In the genomic region with DNA sequence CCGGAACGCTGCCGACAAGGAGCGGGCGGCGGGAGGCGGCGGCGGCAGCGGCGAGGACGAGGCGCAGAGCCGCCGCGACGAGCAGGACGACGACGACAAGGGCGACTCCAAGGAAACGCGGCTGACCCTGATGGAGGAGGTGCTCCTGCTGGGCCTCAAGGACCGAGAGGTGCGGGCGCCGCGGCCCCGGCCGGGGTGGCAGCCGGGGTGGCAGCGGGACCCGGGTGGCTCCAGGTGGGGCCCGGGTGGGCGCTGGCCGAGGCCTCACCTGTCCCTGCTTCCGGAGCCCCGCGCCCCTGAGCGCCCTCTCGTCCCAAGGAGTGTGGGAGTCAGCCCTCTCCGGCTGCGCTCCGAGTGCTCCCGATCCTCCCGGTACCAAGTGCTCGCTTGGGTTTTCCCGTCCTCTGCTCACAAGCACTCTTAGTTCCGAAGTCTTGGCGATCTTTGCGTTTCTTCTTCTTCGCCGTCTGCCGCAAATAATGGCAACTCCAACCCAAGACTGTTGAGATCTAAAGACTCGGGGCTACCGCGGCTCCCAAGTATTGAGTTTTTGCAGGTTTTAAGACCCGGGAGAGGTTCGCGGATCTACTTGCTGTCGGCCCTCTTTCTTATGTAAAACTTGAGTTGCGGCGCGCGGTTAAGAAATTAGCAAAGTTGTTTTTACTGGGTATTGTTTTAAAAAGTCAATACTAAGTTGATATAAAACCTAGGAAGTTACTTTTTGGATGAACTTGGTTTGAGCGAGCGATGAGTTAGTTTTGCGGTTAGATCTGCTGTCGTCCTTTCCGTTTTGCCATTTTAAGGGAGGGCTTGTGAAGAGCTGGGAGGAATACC, we compare ENCODE assay signal across 8 mouse cellular contexts. TPM values are rescaled to one million over a fixed set of nuclear protein-coding genes. Genes with fewer than 3 reads are reported as not detected.
DNase-seq lines count a peak whose midpoint lies in the region; ATAC-seq and TF ChIP-seq lines count a peak whose summit lies in the region.

Gene 1810049J17Rik (minus strand): TSS at position 112 of the 834 bp plus-strand sequence.

- peaks cover 4 to 22% of the 10 kb centered on the region in 2 experiments for H3K36me3 ChIP-seq in CH12.LX (replicated peaks in 1 of 2; ENCODE audit: control insufficient read depth in 1 of 2, insufficient read depth in 1 of 2, low read length in 1 of 2)
- H3K36me3 ChIP-seq in heart, embryonic 16.5 days (ENCODE audit: control insufficient read depth, insufficient read depth): peaks cover 3% of the 10 kb centered on the region; the same call in 1 of the 2 replicates
- no peaks in the 10 kb centered on the region for H3K36me3 ChIP-seq in lung, postnatal 0 days (ENCODE audit: insufficient read depth, low read length)

- TF ChIP-seq EP300 in CH12.LX (IDR thresholded peaks at IDR 0.05; ENCODE audit: low read length): no peak
- no peak for TF ChIP-seq EP300 in lung, postnatal 0 days (IDR thresholded peaks at IDR 0.05)

- TF ChIP-seq CTCF in CH12.LX (conservative IDR thresholded peaks at IDR 0.05 in 1 of 2, IDR thresholded peaks at IDR 0.05 in 1 of 2; ENCODE audit: low read depth in 2 of 2, low read length in 2 of 2): no peak
- no peak for TF ChIP-seq CTCF in embryonic fibroblast, embryonic 13.5 days (IDR thresholded peaks at IDR 0.05; ENCODE audit: borderline replicate concordance, insufficient read depth, low read length)
- TF ChIP-seq CTCF in lung, postnatal 0 days (IDR thresholded peaks at IDR 0.05): no peak

- dilution Hi-C loops in CH12.LX (cut with MboI; ENCODE audit: extremely low pct_ligation_motif_present, extremely low pct_unique_long_range_greater_than_20kb, low sequenced_read_pairs): no loop called here

- ATAC-seq in heart, embryonic 16.5 days (replicated peaks; ENCODE audit: extremely low read depth, insufficient read depth, low FRiP score): peak; percentile 12; the same call in 1 of the 2 replicates
- ATAC-seq in lung, postnatal 0 days: peak; percentile 39

- H3K27me3 ChIP-seq in CH12.LX (replicated peaks): peaks cover 21% of the 10 kb centered on the region
- no peaks in the 10 kb centered on the region for H3K27me3 ChIP-seq in heart, embryonic 16.5 days (ENCODE audit: control insufficient read depth, insufficient read depth, low read length)
- no peaks in the 10 kb centered on the region for H3K27me3 ChIP-seq in lung, postnatal 0 days (replicated peaks; ENCODE audit: insufficient read depth, low read length)

- in situ Hi-C loops in CH12.LX (cut with MboI; ENCODE audit: low pct_ligation_motif_present, low pct_unique_long_range_greater_than_20kb, low sequenced_read_pairs): no loop called here

- peak within 1 kb of the TSS; percentile 69 for H3K27ac ChIP-seq in CH12.LX (ENCODE audit: insufficient read depth, low read depth)
- peak within 1 kb of the TSS; percentile 71 for H3K27ac ChIP-seq in embryonic fibroblast, embryonic 13.5 days (ENCODE audit: insufficient read depth, low read length)
- H3K27ac ChIP-seq in heart, embryonic 16.5 days (ENCODE audit: low read length): peak within 1 kb of the TSS; percentile 93
- peak within 1 kb of the TSS; percentile 95 for H3K27ac ChIP-seq in lung, postnatal 0 days (ENCODE audit: low read length)

- TF ChIP-seq RAD21 in CH12.LX (IDR thresholded peaks at IDR 0.05; ENCODE audit: low read depth, low read length): no peak

- peak within 1 kb of the TSS; percentile 75 to 100 (median 96) for H3K4me3 ChIP-seq in CH12.LX (replicated peaks in 1 of 3; ENCODE audit: low read depth in 2 of 3, low read length in 2 of 3, poor library complexity in 1 of 3)
- peak within 1 kb of the TSS; percentile 100 for H3K4me3 ChIP-seq in embryonic fibroblast, embryonic 13.5 days (ENCODE audit: insufficient read depth, low read length)
- H3K4me3 ChIP-seq in heart, embryonic 16.5 days (ENCODE audit: low read length): peak within 1 kb of the TSS; percentile 77
- peak within 1 kb of the TSS; percentile 93 for H3K4me3 ChIP-seq in lung, postnatal 0 days (ENCODE audit: low read depth, low read length)

- H3K4me1 ChIP-seq in CH12.LX (ENCODE audit: control insufficient read depth in 1 of 2, insufficient read depth in 2 of 2): peaks cover 6 to 35% of the 10 kb centered on the region in 2 experiments; a peak in 3 of 4 replicates
- H3K4me1 ChIP-seq in embryonic fibroblast, embryonic 13.5 days (ENCODE audit: control insufficient read depth, insufficient read depth, low read length): peaks cover 5% of the 10 kb centered on the region; the same call in 1 of the 2 replicates
- peaks cover 14% of the 10 kb centered on the region for H3K4me1 ChIP-seq in heart, embryonic 16.5 days (ENCODE audit: control insufficient read depth, insufficient read depth, low read length)
- peaks cover 4% of the 10 kb centered on the region; the same call in 1 of the 2 replicates for H3K4me1 ChIP-seq in lung, postnatal 0 days (ENCODE audit: insufficient read depth, low read depth, low read length)

- WGBS in heart, embryonic 16.5 days: under 1% methylated on average over 67 of the region's 70 CpGs
- WGBS in lung, postnatal 0 days: under 1% methylated on average over 70 of the region's 70 CpGs

- TF ChIP-seq POLR2A in CH12.LX (IDR thresholded peaks at IDR 0.05; ENCODE audit: low read depth, low read length): no peak
- 0 out of 2 replicates have a peak, but pooled peaks have one; percentile 13 for TF ChIP-seq POLR2A in embryonic fibroblast, embryonic 13.5 days (IDR thresholded peaks at IDR 0.05; ENCODE audit: low read depth, low read length)

- H3K9me3 ChIP-seq in CH12.LX (replicated peaks; ENCODE audit: low read length): no peaks in the 10 kb centered on the region
- H3K9me3 ChIP-seq in heart, embryonic 16.5 days (replicated peaks; ENCODE audit: control insufficient read depth, low read length): no peaks in the 10 kb centered on the region
- H3K9me3 ChIP-seq in lung, postnatal 0 days (ENCODE audit: low read length): no peaks in the 10 kb centered on the region

- H3K79me2 ChIP-seq in CH12.LX (replicated peaks; ENCODE audit: control insufficient read depth, extremely low read depth, insufficient read depth, poor library complexity, severe bottlenecking): peaks cover 50% of the 10 kb centered on the region

- DNase-seq in CH12.LX (ENCODE audit: extremely low read depth): peak; percentile 52
- peak; percentile 52 to 60 for DNase-seq in adrenal gland, adult 18-20 months (ENCODE audit: low spot score in 2 of 2)
- peak; percentile 64 for DNase-seq in kidney, postnatal 10 days
- DNase-seq in lung, postnatal 0 days (ENCODE audit: low spot score): peak; percentile 65
- peak; percentile 61 for DNase-seq in ovary, postnatal 36 days (ENCODE audit: low spot score)
- peak; percentile 50 for DNase-seq in urinary bladder, adult 2 months (ENCODE audit: low spot score)

- H3K9ac ChIP-seq in CH12.LX (ENCODE audit: insufficient read depth, low read depth): peak within 1 kb of the TSS; percentile 97
- peak within 1 kb of the TSS; percentile 93 for H3K9ac ChIP-seq in heart, embryonic 16.5 days (ENCODE audit: low read length)
- peak within 1 kb of the TSS; percentile 84 for H3K9ac ChIP-seq in lung, postnatal 0 days (replicated peaks; ENCODE audit: low read depth)

- H3K4me2 ChIP-seq in CH12.LX (ENCODE audit: insufficient read depth, low read depth, poor library complexity, severe bottlenecking): peak within 1 kb of the TSS; percentile 98
- H3K4me2 ChIP-seq in heart, embryonic 16.5 days (ENCODE audit: low read depth, low read length): peak within 1 kb of the TSS; percentile 91
- peak within 1 kb of the TSS; percentile 75 for H3K4me2 ChIP-seq in lung, postnatal 0 days (replicated peaks; ENCODE audit: low read depth, low read length)

TF ChIP-seq in CH12.LX, 34 proteins besides CTCF, POLR2A, EP300 and RAD21:
- TF ChIP-seq KAT2A (IDR thresholded peaks at IDR 0.05; ENCODE audit: insufficient replicate concordance, low read length): 0 out of 2 replicates have a peak, but pooled peaks have one; percentile 10
- TF ChIP-seq TBP (conservative IDR thresholded peaks at IDR 0.05; ENCODE audit: low read depth, low read length): no peak

RNA-seq across cellular contexts. Expression of gene 1810049J17Rik, which starts in this region (rescaled TPM):
- total RNA-seq in CH12.LX (2012; rRNA removed) (17.6 and 21.5 TPM in 2 replicates), CH12.LX (2014; rRNA removed) (not detected in 2 replicates)
- polyA plus RNA-seq in CH12.LX (2012; ENCODE audit: insufficient read length, low read depth): 0.74 TPM in 1 of 2 replicates, not detected in the other
- 1 to 10 TPM in 1 of 2 experiments, under 1 TPM in 1; 0.77 to 1.6 TPM for total RNA-seq in adrenal gland, adult 18-20 months (2021)
- polyA plus RNA-seq in embryonic fibroblast, embryonic 13.5 days (2011; ENCODE audit: insufficient read length, low read depth, missing spikeins): 1.5 and 2.0 TPM in 2 replicates
- polyA plus RNA-seq in heart, embryonic 16.5 days (2015; fragmentation: Nextera tagmentation; extraction: Ambion mirVana): 0.75 TPM in 1 of 2 replicates, not detected in the other
- 0.33 and 1.1 TPM in 2 replicates for polyA plus RNA-seq in lung, postnatal 0 days (2015; fragmentation: Nextera tagmentation; extraction: Ambion mirVana)
- polyA plus RNA-seq in urinary bladder, adult 2 months (2012; rRNA removed): 0.19 TPM in 1 of 2 replicates, not detected in the other

Comparison
In these comparisons a context has a peak if more than half of its experiments do, and no peak if none do; other contexts are left out.
1. Peak in every context shown above with its lines: DNase-seq, ATAC-seq, H3K4me3 ChIP-seq and H3K27ac ChIP-seq.
2. Peak in ATAC-seq, H3K4me3 ChIP-seq, H3K27ac ChIP-seq, H3K9ac ChIP-seq and H3K4me2 ChIP-seq in heart, embryonic 16.5 days; RNA of the gene not detected or under 1 TPM.
3. Peak in DNase-seq in urinary bladder, adult 2 months; RNA of the gene not detected or under 1 TPM.